Mouse (Mus musculus) inflammation-experienced regulatory T-cells, adult 6 months (primary cell): Measurements from ENCODE around the gene Rec114. TPM values are rescaled to one million over a fixed set of nuclear protein-coding genes. Genes with fewer than 3 reads are reported as not detected.

Experiments used
- ATAC-seq: one replicate; pipeline ENCODE4 v1.8.0; 2017
- polyA plus RNA-seq, 3 experiments: library from polyadenylated mRNA; unstranded; fragments of 100-300 nt; shearing (Covaris generic); gene quantifications; one replicate each; pipeline ENCODE4 v1.2.1; 2017

Gene Rec114
- polyA plus RNA-seq, 3 experiments from 2014 or later: 2.7 TPM; not detected in 2

DNA sequence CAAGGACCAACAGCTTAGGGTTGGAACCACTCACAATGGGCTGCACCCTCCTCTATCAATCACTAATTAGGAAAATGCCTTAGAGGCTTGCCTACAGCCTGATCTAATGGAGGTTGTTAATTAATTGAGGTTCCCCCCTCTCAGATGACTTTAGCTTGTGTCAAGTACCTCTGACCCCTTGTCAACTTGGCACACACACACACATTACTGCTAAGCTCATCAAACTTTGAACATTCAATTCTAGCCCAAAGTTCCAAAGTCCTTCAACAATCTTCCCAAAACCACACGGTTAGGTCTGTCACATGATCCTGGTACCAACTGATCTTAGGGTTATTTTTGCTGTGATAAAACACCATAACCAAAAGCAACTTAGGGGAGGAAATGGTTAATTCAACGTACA, 26.9 kb downstream of the Rec114 start:
- no peak for ATAC-seq

DNA sequence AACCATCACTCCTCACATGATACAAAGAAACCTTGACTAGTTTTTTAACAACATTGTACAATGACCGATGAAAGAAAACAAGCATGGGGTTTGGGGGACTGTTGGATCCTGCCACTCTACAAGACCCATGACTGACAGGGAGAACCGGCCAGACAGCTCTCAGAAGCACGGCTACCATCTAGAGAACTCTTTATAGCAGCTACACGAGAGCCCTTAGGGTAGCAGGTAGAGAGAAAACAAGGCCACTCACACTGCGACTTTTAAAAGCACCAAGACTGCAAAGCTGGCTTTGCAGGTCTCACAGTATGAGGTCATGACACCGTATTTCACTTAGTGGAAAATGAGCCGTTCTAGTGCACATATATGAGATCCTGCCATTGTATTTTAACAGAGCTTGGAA, 33.1 kb downstream of the Rec114 start:
- ATAC-seq: no peak

DNA sequence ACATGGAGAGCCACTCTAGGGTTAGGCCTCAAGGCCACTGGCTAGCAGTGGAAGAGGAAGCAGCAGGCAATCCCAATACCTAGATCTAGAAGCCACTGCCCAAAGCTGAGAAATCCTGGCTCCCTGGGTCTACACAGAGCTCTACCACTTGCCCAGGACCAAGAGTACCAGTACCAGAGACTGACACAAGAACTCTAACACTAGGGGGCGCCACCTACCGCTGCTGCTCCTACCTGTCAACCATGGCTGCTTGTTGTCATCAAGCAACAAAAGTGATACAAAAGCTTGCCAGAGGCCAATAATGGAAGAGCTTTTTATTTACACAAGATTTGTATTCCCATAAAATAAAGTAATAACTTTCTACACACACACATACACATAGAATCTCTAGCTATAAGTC, 33.8 kb downstream of the Rec114 start:
- no peak for ATAC-seq

DNA sequence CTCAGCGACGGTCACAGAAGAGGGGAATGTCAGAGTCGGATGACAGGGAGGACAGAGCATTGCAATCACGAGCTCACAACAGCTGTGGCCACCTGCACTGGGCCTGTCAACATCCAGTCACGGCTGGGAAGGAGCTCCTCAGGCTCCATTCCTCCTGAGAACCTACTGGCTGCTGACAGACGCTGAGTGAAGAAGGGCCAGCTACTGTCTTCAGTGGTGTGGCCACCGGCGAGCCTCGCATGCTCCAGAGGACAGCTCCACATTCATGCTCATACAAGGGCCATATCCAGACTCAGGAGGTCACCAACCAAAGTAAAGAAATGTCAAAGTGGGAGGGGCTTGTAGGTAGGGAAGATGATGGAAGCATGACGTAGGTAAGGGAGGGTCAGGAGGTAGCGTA, 36.0 kb downstream of the Rec114 start:
- no peak for ATAC-seq

DNA sequence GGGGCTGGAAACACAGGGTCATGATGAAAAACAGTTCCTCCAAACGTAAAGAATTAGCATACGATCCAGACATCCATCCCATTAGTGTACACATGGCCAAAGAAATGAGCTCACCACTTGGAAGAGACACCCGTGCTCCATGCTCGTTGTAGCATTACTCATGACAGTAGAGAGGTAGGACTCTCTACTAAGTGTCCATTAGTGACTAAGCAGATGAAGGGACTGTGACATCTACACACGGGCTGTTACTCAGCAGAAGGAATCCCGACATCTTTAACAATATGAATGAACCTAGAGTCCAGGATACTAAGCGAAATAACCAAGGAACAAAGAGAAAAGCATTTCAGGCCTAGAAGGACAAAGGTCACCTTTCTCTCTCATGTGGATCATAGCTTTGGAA, 37.7 kb downstream of the Rec114 start:
- ATAC-seq: no peak

DNA sequence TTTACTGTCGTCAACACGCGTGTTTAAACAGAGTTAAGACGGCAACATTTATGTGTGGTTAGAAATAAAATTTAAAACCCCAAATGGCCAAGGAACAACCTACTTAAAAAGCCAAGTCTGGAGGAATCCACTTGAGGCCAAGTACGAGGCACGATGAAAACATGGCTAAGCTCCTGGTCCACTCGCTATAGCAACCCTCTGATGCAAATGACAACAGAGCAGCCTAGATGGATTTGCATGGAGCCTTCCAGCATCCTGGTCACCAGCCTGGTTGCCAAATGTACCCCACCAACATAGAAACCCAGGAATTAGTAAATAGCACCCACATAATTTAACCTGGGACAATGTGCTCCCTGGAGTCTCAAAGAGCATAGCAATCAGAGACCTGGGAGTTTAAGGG, 40.0 kb downstream of the Rec114 start:
- no peak for ATAC-seq

DNA sequence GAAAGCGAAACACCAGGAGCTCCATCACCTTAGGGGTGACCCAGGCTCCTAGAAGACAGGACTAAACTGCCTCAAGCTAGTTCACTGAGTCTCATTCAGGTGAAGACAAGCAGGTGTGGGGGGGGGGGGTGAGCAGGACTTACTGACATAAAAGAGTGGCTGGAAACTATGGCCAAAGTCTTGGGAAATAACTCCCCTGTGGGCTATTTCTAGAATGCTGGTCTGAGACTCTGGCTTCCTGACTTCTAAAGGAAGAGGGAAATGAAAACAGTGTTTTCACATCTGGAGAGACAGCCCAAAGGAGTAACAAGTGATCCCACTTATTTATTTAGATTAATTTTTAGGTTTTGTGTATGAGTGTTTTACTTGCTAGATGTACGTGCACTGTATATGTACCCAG, 42.0 kb downstream of the Rec114 start:
- no peak for ATAC-seq

DNA sequence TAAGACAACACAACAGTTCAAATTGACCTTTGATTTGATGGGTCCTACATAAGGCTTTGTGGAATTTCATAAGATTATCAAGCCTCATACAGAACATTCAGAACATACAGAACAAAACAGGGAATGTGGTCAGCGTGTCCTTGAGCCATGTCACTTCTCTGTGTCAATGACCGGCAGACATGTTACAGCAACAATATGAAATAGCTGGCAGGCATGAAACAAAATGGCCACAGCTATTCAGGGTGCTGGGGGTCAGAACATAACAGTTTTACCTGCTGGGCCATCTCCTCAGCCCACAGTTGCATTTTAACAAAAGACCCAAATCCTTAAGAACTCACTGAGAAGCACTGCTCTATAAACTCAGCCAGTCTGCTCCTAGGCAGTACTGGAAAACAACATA, 45.3 kb downstream of the Rec114 start:
- no peak for ATAC-seq

DNA sequence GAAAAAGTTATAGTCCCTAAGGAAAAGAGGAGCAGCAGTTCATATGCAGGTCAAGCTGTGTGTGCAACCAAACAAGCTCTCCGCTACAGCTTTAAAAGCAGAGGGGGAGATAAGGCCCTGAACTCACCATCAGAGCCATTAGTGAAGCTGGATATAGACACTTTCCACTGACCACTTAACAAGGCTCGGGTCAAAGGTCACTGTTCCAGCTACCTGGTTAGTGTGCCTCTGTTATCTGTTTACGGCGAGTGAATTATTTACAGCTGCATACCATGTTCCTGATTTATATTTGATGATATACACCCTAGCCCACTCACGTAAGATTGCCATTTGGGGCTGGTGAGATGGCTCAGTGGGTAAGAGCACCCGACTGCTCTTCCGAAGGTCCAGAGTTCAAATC, 52.3 kb downstream of the Rec114 start:
- no peak for ATAC-seq

DNA sequence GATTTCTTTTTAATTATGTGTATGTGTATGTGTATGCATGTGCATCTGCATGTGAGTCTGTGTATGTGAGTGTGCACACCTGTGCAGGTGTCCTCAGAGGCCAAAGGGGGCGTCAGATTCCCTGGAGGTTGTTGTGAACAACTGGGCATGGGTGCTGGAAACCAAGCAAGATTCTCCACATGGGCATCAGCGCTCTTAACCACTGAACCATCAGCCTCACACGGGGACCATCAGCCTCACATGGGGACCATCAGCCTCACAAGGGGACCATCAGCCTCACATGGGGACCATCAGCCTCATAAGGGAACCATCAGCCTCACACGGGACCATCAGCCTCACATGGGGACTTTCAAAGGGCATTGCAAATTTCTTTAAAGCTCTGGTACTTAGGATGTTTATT, 53.1 kb downstream of the Rec114 start:
- ATAC-seq: no peak

DNA sequence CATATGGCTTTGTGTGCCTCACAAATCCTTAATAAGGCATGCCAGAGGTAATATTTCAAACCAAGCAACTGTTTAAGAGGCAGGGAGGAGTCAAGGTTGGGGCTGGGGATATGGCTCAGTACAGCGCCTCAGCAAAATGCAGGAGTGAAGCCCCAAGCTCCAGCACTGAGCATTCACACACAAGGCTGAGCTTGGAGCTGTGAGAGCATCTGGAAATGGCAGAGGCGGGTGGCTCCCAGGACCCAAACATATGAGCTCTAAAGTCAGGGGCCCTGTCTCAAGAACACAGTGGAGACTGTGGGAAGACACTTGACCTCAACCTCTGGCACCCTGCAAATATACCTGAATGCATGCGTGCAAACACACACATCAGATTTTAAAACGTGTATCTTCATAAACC, 55.7 kb downstream of the Rec114 start:
- ATAC-seq: no peak

DNA sequence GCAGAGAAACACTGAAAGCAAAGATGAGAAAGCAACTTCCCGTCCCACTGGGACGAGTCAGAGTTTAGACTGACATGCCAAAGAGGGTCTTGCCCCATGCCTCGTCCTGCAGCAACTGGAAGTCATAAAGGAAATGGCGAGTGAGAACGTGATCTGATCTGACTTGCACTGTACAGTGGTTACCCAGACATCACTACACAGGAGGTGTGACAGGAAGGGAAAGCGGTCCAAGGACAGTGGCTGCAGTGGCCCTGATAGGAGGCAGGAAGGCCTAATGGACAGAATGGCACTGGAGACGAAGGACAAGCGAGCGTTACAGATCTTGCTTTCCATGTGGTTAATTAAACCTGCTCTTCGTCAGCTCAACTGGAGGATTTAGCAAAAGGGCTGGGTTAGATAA, 58.5 kb downstream of the Rec114 start:
- no peak for ATAC-seq

DNA sequence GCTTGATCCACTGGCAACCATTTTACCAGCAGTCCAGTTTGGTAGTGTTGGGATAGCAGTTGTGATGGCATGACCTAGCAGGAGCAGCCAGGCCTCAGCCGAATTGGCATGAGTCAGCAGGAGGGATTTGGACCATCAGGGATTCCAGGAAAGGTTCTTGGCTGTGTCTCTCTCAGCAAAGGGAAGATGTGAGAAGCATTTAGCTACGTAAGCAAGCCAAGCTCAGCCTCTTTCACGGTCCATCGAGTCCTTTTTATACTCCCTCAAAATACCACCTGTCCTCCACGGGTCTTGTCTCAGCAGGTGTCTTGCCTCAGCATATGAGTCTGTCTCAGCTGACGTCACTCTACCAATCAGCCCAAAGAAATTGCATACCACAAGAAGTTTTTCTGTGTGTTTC, 60.4 kb downstream of the Rec114 start:
- ATAC-seq: no peak

DNA sequence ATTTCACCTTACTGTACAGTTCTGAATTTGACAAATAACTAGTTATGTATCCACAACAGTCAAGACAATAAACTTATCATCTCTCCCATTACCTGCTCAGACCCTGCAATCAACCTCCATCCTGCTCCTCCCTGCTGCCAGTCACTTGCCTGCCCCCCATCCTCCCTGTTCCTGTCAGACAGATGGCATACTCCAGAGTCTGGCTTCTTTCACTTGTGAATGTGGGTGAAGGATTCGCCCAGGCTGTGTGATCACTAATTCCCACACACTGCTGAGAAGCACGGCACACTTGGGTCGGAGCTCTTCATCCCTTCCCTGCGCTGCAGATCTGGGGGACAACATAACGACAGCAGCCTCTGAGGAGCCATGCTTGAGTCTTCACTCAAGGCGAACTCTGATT, 61.7 kb downstream of the Rec114 start:
- ATAC-seq: no peak

DNA sequence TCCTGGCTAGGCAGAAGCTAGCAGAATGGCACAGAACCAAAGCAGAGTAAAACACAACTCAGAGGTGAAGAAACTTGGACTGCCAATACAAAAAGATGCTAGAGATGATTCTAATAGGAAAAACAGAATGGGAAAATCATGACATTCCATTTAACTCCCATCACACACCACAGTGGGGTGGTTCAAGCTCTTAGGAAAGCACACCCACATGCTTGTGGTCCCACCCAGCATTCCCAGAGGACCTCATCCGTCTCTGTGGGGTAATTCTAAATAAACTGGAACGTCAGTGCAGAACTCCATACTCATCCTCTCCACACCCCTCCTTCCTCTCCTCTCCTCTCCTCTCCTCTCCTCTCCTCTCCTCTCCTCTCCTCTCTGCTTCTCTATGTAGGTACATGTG, 62.4 kb downstream of the Rec114 start:
- no peak for ATAC-seq

DNA sequence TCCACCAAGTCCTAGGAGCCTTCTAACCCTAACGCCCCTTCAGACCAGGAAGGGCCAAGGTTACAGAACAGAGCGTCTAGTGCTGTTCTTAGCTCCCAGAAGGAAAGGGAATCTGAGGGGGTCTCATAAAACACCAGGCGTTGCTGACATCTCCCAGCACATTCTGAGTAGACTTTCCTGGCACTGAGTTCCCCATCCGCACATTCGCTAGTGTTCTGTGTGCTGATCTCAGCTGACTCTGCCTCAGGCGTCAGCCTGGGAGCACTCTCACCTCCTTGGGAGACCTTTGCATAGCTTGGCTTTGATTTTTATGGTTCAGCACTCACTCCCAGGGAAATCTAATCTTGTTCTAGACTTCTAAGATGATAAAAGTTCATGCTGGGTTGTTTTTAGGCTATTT, 68.4 kb downstream of the Rec114 start:
- ATAC-seq: no peak

DNA sequence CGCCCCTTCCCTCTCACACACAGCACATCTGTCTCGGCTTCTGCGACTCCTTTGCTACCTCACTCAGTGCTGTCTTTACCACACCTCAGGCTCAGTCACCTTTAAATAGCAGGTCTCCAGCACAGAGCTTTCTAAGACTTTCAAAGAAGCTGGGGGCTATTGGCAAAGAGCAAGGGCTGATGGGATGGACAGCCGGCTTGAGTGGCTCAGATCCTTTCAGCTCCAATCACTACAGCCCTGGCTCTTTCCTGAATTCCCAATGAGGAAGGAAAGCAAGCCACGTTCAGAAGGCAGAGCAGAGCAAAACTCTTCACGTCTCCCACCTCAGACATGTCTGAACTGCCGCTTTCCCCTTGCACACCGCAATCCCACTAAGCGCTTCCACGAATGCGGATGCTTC, 69.0 kb downstream of the Rec114 start:
- ATAC-seq: no peak

DNA sequence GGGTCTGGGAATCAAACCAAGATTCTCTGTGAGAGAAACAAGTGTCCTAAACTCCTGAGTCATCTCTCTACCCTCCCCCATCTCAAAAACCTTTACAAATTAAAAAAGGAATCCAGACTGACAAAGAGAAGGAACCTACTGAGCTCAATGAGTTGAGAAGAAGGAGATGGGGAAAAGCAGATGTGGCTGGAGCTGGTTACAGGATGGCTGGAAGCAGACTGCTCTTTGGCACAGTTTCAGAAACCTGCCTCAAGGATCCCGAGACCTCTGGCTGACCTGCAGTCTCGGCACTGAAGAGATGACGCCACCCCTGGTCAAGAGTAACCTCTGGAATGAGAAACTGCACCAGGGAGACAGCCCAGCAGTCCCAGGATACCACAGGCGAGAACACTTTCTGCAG, 71.3 kb downstream of the Rec114 start:
- no peak for ATAC-seq

DNA sequence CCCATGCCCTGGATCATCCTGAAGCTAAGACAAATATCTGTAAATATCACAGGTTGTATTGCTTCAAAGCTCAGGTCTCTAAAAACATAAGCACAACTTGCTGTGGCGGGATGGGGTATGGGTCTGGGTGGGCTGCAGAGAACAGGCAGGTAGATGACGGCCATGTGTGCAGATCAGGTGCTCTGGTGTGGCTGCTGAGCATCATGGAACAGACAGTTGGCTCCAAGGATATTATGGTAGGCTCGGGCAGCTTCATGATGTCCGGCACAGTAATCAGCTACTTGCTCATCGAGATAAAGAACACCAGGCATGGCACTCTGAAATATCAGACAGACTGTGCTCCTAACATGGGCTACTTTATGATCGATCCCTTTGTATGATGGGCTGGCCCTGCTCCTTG, 73.9 kb downstream of the Rec114 start:
- ATAC-seq: no peak

DNA sequence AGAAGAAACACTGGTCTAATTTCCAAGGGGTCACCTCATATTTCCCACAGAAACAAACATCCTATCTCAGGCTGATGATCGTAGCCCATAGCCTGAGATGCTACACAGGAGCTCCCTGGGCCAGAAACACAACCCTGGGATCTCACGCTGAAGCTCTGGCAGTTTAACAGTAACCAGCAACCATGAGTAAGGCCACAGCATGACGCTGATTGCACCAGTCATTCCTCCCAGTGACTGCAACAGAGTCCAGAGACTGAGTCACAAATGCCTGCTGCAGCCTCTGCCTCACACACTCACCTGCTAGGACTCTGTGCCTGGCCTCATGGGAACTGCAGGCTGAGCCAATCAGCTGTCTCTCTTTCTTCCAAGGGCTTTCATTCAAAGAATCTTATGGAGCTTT, 74.7 kb downstream of the Rec114 start:
- ATAC-seq: no peak

DNA sequence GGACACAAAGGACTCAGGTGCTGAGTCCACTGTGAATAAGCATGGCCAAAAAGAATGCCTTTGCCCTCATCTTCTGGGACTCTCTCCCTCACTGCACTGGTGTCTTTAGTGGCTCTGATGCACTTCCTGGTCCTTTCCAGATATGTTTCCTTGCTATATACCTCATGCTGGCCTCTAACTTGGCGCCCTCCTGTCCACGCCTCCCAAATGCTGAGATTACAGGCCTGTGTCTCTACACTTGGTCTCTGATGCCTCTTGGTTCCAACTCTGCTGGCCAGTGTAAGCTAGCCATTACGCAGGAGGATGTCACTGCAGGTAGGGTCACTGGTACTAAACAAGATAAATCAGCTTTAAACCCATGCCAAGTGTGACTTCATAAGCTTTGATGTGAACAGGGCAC, 75.6 kb downstream of the Rec114 start:
- no peak for ATAC-seq

DNA sequence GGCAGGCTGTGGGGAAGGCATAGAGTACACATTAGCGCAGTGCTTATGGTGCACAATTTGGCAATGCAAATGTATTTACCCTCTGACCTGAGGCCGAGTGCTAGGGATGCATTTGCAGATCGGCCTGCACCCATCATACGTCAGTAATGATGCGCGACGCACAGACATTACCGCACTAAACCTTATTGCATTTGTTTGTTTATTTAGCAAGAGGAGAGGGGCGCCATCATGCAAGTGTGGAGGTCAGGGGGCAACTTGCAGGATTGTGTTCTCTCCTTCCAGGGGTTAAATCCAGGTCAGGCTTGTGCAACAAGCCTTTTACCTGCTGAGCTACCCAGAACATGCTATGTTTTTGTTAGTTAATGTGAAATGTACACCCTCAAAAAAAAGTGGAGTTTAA, 76.5 kb downstream of the Rec114 start:
- ATAC-seq: no peak

DNA sequence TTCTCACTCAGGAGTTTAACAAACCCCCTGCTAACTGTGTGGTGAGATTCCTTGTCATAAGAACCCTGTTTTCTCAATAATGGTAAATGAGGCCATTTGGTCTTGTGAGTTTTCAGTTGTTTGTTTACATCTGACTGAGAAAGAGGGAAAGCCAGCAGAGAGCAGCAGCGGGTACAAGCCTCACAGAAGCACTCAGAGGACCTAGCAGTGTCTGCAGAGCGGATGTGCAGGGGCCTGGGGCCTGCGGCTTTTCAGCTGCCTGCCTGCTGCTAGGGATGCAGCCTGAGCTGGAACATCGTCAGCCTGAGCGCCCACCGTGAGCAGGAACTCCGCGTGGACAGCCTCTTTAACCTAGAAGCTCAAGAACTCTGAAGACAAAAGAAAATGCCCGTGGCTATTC, 77.6 kb downstream of the Rec114 start:
- no peak for ATAC-seq

DNA sequence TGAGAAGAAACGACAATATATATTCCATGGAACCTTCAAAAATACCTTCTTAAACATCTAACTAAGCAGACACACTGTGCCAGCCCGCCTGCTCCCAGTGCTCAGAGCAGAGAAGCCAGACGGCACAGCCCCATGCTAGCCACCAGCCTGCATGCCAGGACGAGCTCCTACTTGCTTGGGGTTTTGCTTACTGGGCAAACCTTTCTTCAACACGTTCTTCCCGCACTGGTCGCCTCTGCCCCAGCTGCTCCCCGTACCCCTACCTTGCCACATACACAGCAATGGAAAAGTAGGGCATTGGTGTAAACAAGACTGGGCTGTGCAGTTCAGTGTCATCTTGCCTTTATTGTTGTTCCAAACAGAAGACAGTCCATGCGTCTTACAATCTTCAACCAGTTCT, 78.3 kb downstream of the Rec114 start:
- ATAC-seq: no peak

DNA sequence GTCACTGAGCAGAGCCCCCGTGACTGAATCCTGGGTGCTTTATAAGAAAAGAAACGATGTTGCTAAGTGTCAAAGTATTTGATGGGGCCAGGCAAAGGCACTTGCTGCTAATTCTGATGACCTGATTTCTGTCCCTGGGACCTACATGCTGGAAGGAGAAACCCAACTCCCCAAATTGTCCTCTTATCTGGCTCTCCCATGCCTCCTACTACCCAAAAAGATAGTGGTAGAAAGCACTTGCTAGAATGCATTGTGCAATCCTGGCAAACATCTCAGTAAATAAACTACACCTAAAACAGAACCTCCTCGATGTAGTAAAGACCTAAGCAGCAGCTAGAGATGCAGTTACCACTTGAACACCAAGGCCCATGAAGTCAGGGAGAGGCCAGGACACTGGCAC, 81.0 kb downstream of the Rec114 start:
- ATAC-seq: no peak

DNA sequence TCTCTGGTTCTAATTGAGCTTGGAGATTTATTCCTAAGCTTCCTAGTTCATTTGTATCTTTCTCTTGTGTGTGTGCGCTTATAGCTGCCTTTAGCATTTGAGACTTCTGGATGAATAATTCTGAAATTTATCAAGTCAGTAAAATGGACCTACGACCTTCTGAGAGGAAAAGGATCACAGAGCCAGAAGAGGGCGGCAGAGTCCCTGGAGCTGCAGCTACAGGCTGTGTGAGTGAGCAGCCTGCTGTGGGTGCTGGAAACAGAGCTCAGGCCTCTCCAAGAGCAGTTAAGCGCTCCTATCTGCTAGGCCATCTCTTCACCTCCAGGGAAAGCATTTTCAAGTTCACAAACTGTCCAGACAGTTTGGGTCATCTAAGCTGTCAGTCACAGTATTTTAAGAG, 81.8 kb downstream of the Rec114 start:
- no peak for ATAC-seq
